Mouse (Mus musculus): ENCODE results near the gene Ly6g6f. TPM values are rescaled to one million over a fixed set of nuclear protein-coding genes. Genes with fewer than 3 reads are reported as not detected.

Gene Ly6g6f
- polyA plus RNA-seq, 1 experiment from 2014 or later: 0.13 TPM

GRCm38 (mm10) chr17:35092403-35093198 lies 7.2 kb upstream of the Ly6g6f start:
- Histone ChIP-seq H3K4me2 (replicated peaks; ENCODE audit: low read depth) (no peak overlapping the region), H3K27ac (replicated peaks) (no peak overlapping the region), H3K9ac (ENCODE audit: low read length) (no peak overlapping the region), H3K36me3 (ENCODE audit: control insufficient read depth, insufficient read depth, low read length) (peaks cover 16% of the 10 kb centered on the region), H3K9me3 (ENCODE audit: control insufficient read depth, low read length) (no peaks in the 10 kb centered on the region), H3K4me3 (ENCODE audit: low read depth, low read length) (no peak overlapping the region), H3K27me3 (ENCODE audit: control insufficient read depth, insufficient read depth, low read length) (no peaks in the 10 kb centered on the region), H3K4me1 (replicated peaks; ENCODE audit: control insufficient read depth, insufficient read depth) (peaks cover 3% of the 10 kb centered on the region; the same call in 1 of the 2 replicates)
- ATAC-seq (ENCODE audit: low FRiP score, low TSS enrichment) (no peak), DNase-seq (ENCODE audit: low spot score) (no peak)
- WGBS: 87% methylated on average over 14 of the region's 14 CpGs
- TF ChIP-seq EP300 (optimal IDR thresholded peaks at IDR 0.05) (no peak), CTCF (IDR thresholded peaks at IDR 0.05; ENCODE audit: low read depth) (no peak)

DNA sequence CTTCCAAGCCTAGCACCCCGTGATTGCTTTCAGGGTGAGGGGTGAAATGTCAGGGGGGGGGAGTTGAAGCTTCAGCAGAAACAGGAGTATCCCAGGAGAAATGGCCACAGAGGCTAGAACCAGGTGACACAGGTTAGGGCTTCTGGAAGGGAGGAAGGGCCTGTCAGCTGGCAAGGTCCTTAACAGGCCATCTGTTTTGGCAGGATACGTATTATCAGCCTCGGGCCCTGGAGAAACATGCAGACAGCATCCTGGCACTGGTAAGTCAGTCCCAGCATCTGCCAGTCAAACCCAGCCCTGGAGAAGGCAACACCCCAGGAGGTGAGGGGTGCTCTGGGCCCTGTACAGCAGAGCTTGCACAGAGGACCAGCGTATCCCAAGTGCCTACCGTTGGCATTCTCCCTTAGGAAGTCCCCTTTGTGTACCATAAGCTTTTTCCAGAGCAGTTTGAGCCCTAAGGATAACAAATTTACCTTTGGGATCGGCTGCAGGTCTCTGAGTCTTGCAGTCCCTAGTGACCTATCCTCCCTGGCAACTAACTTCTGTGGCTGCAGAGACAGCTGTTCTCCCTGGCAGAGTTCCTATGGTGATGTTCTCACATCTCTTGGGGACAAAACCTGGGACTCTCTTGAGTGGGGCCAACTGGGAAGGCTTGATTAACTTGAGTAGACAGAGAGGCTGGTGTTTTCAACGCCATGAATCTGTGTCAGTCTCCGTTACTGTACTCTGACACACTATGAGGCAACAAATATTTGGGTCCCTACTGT lies 4.9 kb upstream of the Ly6g6f start:
- no peaks in the 10 kb centered on the region for H3K9me3 ChIP-seq (ENCODE audit: control insufficient read depth, low read length)
- ATAC-seq (ENCODE audit: low FRiP score, low TSS enrichment): no peak
- peak overlapping the region; percentile 73 for H3K4me2 ChIP-seq (replicated peaks; ENCODE audit: low read depth)
- no peaks in the 10 kb centered on the region for H3K27me3 ChIP-seq (ENCODE audit: control insufficient read depth, insufficient read depth, low read length)
- peak overlapping the region; percentile 90 for H3K9ac ChIP-seq (ENCODE audit: low read length)
- H3K4me1 ChIP-seq (replicated peaks; ENCODE audit: control insufficient read depth, insufficient read depth): peaks cover 3% of the 10 kb centered on the region; the same call in 1 of the 2 replicates
- no peak for DNase-seq (ENCODE audit: low spot score)
- H3K36me3 ChIP-seq (ENCODE audit: control insufficient read depth, insufficient read depth, low read length): peaks cover 11% of the 10 kb centered on the region
- 57% methylated on average over 8 of the region's 8 CpGs for WGBS
- peak overlapping the region; percentile 70 for H3K4me3 ChIP-seq (ENCODE audit: low read depth, low read length)
- no peak for TF ChIP-seq CTCF (IDR thresholded peaks at IDR 0.05; ENCODE audit: low read depth)
- no peak for TF ChIP-seq EP300 (optimal IDR thresholded peaks at IDR 0.05)
- H3K27ac ChIP-seq (replicated peaks): peak overlapping the region; percentile 98; the same call in 1 of the 2 replicates

DNA sequence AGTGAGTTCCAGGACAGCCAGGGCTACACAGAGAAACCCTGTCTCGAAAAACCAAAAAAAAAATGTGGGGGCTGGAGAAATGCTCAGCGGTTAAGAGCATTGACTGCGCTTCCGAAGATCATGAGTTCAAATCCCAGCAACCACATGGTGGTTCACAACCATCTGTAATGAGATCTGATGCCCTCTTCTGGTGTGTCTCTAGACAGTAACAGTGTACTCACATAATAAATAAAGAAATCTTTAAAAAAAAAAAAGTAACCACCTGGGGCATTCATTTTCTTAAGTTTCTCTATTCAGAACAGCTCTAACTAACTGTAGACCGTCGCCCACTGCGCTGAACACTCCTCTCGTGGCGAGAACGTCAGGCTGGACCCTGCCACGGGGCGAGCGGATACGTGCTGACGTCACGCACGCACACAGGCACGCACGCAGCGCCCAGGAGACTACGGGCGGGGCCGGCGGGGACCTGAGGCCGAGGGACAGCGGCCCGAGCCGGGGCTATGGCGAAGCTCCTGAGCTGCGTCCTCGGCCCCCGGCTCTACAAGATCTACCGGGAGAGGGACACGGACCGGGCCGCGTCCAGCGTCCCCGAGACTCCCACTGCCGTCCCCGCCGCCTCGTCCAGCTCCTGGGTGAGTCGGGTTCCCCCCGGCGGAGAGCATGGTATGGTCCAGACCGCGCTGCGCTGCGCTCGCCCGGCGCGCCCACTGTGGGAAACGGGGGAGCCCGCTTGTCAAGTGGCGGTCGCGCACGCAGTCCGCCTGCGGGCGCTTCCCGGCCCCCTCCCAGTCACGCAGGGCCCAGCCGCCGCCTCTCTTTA lies 3.6 kb upstream of the Ly6g6f start, which contains the start of gene Abhd16a:
TSS of gene Abhd16a (plus strand) at position 439 of the 820 bp plus-strand sequence.
- Histone ChIP-seq H3K27me3 (ENCODE audit: control insufficient read depth, insufficient read depth, low read length) (no peaks in the 10 kb centered on the region), H3K36me3 (ENCODE audit: control insufficient read depth, insufficient read depth, low read length) (peaks cover 7% of the 10 kb centered on the region), H3K4me3 (ENCODE audit: low read depth, low read length) (peak within 1 kb of the TSS; percentile 70), H3K4me2 (replicated peaks; ENCODE audit: low read depth) (peak within 1 kb of the TSS; percentile 73), H3K9ac (ENCODE audit: low read length) (peak within 1 kb of the TSS; percentile 90), H3K4me1 (replicated peaks; ENCODE audit: control insufficient read depth, insufficient read depth) (peaks cover 3% of the 10 kb centered on the region; the same call in 1 of the 2 replicates), H3K27ac (replicated peaks) (peak within 1 kb of the TSS; percentile 98), H3K9me3 (ENCODE audit: control insufficient read depth, low read length) (no peaks in the 10 kb centered on the region)
- peak; percentile 94 for DNase-seq (ENCODE audit: low spot score)
- TF ChIP-seq CTCF (IDR thresholded peaks at IDR 0.05; ENCODE audit: low read depth) (peak; percentile 37), EP300 (optimal IDR thresholded peaks at IDR 0.05) (no peak)
- peak; percentile 98 for ATAC-seq (ENCODE audit: low FRiP score, low TSS enrichment)
- 3% methylated on average over 61 of the region's 67 CpGs for WGBS

DNA sequence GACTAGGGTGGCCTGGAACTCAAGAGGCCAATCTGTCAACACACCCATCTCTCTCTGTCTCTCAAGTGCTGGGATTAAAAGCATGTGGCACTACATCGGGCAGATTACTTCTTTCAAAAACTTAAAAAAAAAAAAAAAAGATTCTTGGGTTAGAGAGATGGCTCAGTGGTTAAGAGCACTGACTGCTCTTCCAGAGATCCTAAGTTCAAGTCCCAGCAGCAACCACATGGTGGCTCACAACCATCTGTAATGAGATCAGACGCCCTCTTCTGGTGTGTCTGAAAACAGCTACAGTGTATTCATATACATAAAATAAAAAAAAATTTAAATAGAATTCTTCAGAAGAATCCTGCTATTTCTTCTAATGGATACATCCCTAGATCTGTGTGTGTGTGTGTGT lies 2.7 kb upstream of the Ly6g6f start:
- ATAC-seq (ENCODE audit: low FRiP score, low TSS enrichment) (no peak), DNase-seq (ENCODE audit: low spot score) (no peak)
- no peak overlapping the region for H3K9ac ChIP-seq (ENCODE audit: low read length)
- H3K27me3 ChIP-seq (ENCODE audit: control insufficient read depth, insufficient read depth, low read length): no peaks in the 10 kb centered on the region
- peaks cover 3% of the 10 kb centered on the region; the same call in 1 of the 2 replicates for H3K36me3 ChIP-seq (ENCODE audit: control insufficient read depth, insufficient read depth, low read length)
- no peaks in the 10 kb centered on the region for H3K9me3 ChIP-seq (ENCODE audit: control insufficient read depth, low read length)
- TF ChIP-seq EP300 (optimal IDR thresholded peaks at IDR 0.05) (no peak), CTCF (IDR thresholded peaks at IDR 0.05; ENCODE audit: low read depth) (peak; percentile 65)
- H3K4me2 ChIP-seq (replicated peaks; ENCODE audit: low read depth): no peak overlapping the region
- WGBS: 47% methylated on average over 2 of the region's 2 CpGs
- peaks cover 3% of the 10 kb centered on the region; the same call in 1 of the 2 replicates for H3K4me1 ChIP-seq (replicated peaks; ENCODE audit: control insufficient read depth, insufficient read depth)
- no peak overlapping the region for H3K4me3 ChIP-seq (ENCODE audit: low read depth, low read length)
- H3K27ac ChIP-seq (replicated peaks): no peak overlapping the region

GRCm38 (mm10) chr17:35083929-35084497 lies 1.4 kb downstream of the Ly6g6f start:
- Histone ChIP-seq H3K9ac (ENCODE audit: low read length) (no peak overlapping the region), H3K4me2 (replicated peaks; ENCODE audit: low read depth) (no peak overlapping the region), H3K9me3 (ENCODE audit: control insufficient read depth, low read length) (no peaks in the 10 kb centered on the region), H3K4me3 (ENCODE audit: low read depth, low read length) (no peak overlapping the region), H3K27me3 (ENCODE audit: control insufficient read depth, insufficient read depth, low read length) (no peaks in the 10 kb centered on the region), H3K27ac (replicated peaks) (no peak overlapping the region), H3K4me1 (replicated peaks; ENCODE audit: control insufficient read depth, insufficient read depth) (no peaks in the 10 kb centered on the region; the same call in 1 of the 2 replicates), H3K36me3 (ENCODE audit: control insufficient read depth, insufficient read depth, low read length) (no peaks in the 10 kb centered on the region)
- no peak for DNase-seq (ENCODE audit: low spot score)
- 78% methylated on average over 3 of the region's 3 CpGs for WGBS
- TF ChIP-seq EP300 (optimal IDR thresholded peaks at IDR 0.05) (no peak), CTCF (IDR thresholded peaks at IDR 0.05; ENCODE audit: low read depth) (no peak)
- ATAC-seq (ENCODE audit: low FRiP score, low TSS enrichment): no peak

Measured in stomach, postnatal 0 days (tissue).